Mouse (Mus musculus): ENCODE data around the gene Add2. TPM values are rescaled to one million over a fixed set of nuclear protein-coding genes. Genes with fewer than 3 reads are reported as not detected.

The Add2 gene
- polyA plus RNA-seq, 1 experiment from 2014 or later, result 12.3 TPM

- WGBS, result 54% methylated on average over 6 of the region's 6 CpGs
- Histone ChIP-seq H3K27me3 (replicated peaks) (no peaks in the 10 kb centered on the region), H3K4me3 (no peak overlapping the region), H3K9me3 (replicated peaks) (no peaks in the 10 kb centered on the region), H3K4me1 (replicated peaks) (no peaks in the 10 kb centered on the region), H3K4me2 (no peak overlapping the region), H3K36me3 (no peaks in the 10 kb centered on the region), H3K27ac (ENCODE audit: poor library complexity, severe bottlenecking) (no peak overlapping the region), H3K9ac (no peak overlapping the region)
- ATAC-seq (ENCODE audit: insufficient number of reproducible peaks, low FRiP score), result no peak
Measured at GRCm38 (mm10) chr6:86085518-86085917, 57.0 kb downstream of the Add2 start.

GRCm38 (mm10) chr6:86086851-86087571 is 58.5 kb downstream of the Add2 start:
- Histone ChIP-seq H3K4me3 (no peak overlapping the region), H3K27me3 (replicated peaks) (no peaks in the 10 kb centered on the region), H3K4me1 (replicated peaks) (no peaks in the 10 kb centered on the region), H3K36me3 (no peaks in the 10 kb centered on the region), H3K27ac (ENCODE audit: poor library complexity, severe bottlenecking) (no peak overlapping the region), H3K9me3 (replicated peaks) (no peaks in the 10 kb centered on the region), H3K4me2 (no peak overlapping the region), H3K9ac (no peak overlapping the region)
- 67% methylated on average over 9 of the region's 9 CpGs for WGBS
- ATAC-seq (ENCODE audit: insufficient number of reproducible peaks, low FRiP score), result no peak

GRCm38 (mm10) chr6:86087813-86088212 is 59.3 kb downstream of the Add2 start:
- no peaks in the 10 kb centered on the region for H3K9me3 ChIP-seq (replicated peaks)
- 0 out of 2 replicates have a peak, but pooled peaks cover 1% of the 10 kb centered on the region for H3K4me1 ChIP-seq (replicated peaks)
- H3K4me3 ChIP-seq, result no peak overlapping the region
- no peaks in the 10 kb centered on the region for H3K27me3 ChIP-seq (replicated peaks)
- no peak for ATAC-seq (ENCODE audit: insufficient number of reproducible peaks, low FRiP score)
- WGBS, result 38% methylated on average over 3 of the region's 3 CpGs
- no peak overlapping the region for H3K4me2 ChIP-seq
- H3K9ac ChIP-seq, result no peak overlapping the region
- no peak overlapping the region for H3K27ac ChIP-seq (ENCODE audit: poor library complexity, severe bottlenecking)
- H3K36me3 ChIP-seq, result no peaks in the 10 kb centered on the region

GRCm38 (mm10) chr6:86094202-86094838 is 65.8 kb downstream of the Add2 start:
- no peaks in the 10 kb centered on the region for H3K27me3 ChIP-seq (replicated peaks)
- 64% methylated on average over 9 of the region's 10 CpGs for WGBS
- ATAC-seq (ENCODE audit: insufficient number of reproducible peaks, low FRiP score), result peak; percentile 62; the same call in 1 of the 2 replicates
- no peaks in the 10 kb centered on the region for H3K9me3 ChIP-seq (replicated peaks)
- H3K4me1 ChIP-seq (replicated peaks), result peaks cover 13% of the 10 kb centered on the region
- no peak overlapping the region for H3K9ac ChIP-seq
- no peak overlapping the region for H3K27ac ChIP-seq (ENCODE audit: poor library complexity, severe bottlenecking)
- H3K4me3 ChIP-seq, result no peak overlapping the region
- H3K4me2 ChIP-seq, result no peak overlapping the region
- H3K36me3 ChIP-seq, result no peaks in the 10 kb centered on the region

- no peaks in the 10 kb centered on the region for H3K27me3 ChIP-seq (replicated peaks)
- H3K36me3 ChIP-seq, result no peaks in the 10 kb centered on the region
- H3K4me1 ChIP-seq (replicated peaks), result peaks cover 13% of the 10 kb centered on the region
- no peak overlapping the region for H3K4me3 ChIP-seq
- no peaks in the 10 kb centered on the region for H3K9me3 ChIP-seq (replicated peaks)
- no peak overlapping the region for H3K4me2 ChIP-seq
- H3K9ac ChIP-seq, result no peak overlapping the region
- H3K27ac ChIP-seq (ENCODE audit: poor library complexity, severe bottlenecking), result no peak overlapping the region
- ATAC-seq (ENCODE audit: insufficient number of reproducible peaks, low FRiP score), result peak; percentile 41; the same call in 1 of the 2 replicates
- WGBS, result 70% methylated on average over 5 of the region's 5 CpGs
Measured at GRCm38 (mm10) chr6:86095518-86095917, 67.0 kb downstream of the Add2 start.

GRCm38 (mm10) chr6:86096733-86097132 is 68.3 kb downstream of the Add2 start:
- H3K27me3 ChIP-seq (replicated peaks), result no peaks in the 10 kb centered on the region
- H3K9ac ChIP-seq, result no peak overlapping the region
- 90% methylated on average over 10 of the region's 10 CpGs for WGBS
- H3K4me1 ChIP-seq (replicated peaks), result peaks cover 13% of the 10 kb centered on the region
- H3K9me3 ChIP-seq (replicated peaks), result no peaks in the 10 kb centered on the region
- no peaks in the 10 kb centered on the region for H3K36me3 ChIP-seq
- no peak for ATAC-seq (ENCODE audit: insufficient number of reproducible peaks, low FRiP score)
- H3K27ac ChIP-seq (ENCODE audit: poor library complexity, severe bottlenecking), result no peak overlapping the region
- no peak overlapping the region for H3K4me3 ChIP-seq
- no peak overlapping the region for H3K4me2 ChIP-seq

- no peak overlapping the region for H3K4me2 ChIP-seq
- no peaks in the 10 kb centered on the region for H3K9me3 ChIP-seq (replicated peaks)
- peaks cover 13% of the 10 kb centered on the region for H3K4me1 ChIP-seq (replicated peaks)
- H3K36me3 ChIP-seq, result no peaks in the 10 kb centered on the region
- H3K27me3 ChIP-seq (replicated peaks), result no peaks in the 10 kb centered on the region
- no peak for ATAC-seq (ENCODE audit: insufficient number of reproducible peaks, low FRiP score)
- 58% methylated on average over 4 of the region's 4 CpGs for WGBS
- H3K9ac ChIP-seq, result no peak overlapping the region
- no peak overlapping the region for H3K4me3 ChIP-seq
- H3K27ac ChIP-seq (ENCODE audit: poor library complexity, severe bottlenecking), result no peak overlapping the region
Measured at GRCm38 (mm10) chr6:86097155-86097554, 68.7 kb downstream of the Add2 start.

GRCm38 (mm10) chr6:86099003-86099402 is 70.5 kb downstream of the Add2 start:
- no peak for ATAC-seq (ENCODE audit: insufficient number of reproducible peaks, low FRiP score)
- Histone ChIP-seq H3K9ac (no peak overlapping the region), H3K4me1 (replicated peaks) (peaks cover 3% of the 10 kb centered on the region; the same call in 1 of the 2 replicates), H3K9me3 (replicated peaks) (no peaks in the 10 kb centered on the region), H3K4me3 (no peak overlapping the region), H3K27ac (ENCODE audit: poor library complexity, severe bottlenecking) (no peak overlapping the region), H3K36me3 (no peaks in the 10 kb centered on the region), H3K27me3 (replicated peaks) (no peaks in the 10 kb centered on the region), H3K4me2 (no peak overlapping the region)
- 79% methylated on average over 4 of the region's 4 CpGs for WGBS

GRCm38 (mm10) chr6:86101451-86101850 is 73.0 kb downstream of the Add2 start:
- Histone ChIP-seq H3K4me1 (replicated peaks) (no peaks in the 10 kb centered on the region), H3K27me3 (replicated peaks) (no peaks in the 10 kb centered on the region), H3K4me2 (no peak overlapping the region), H3K4me3 (no peak overlapping the region), H3K27ac (ENCODE audit: poor library complexity, severe bottlenecking) (no peak overlapping the region), H3K36me3 (no peaks in the 10 kb centered on the region), H3K9ac (no peak overlapping the region), H3K9me3 (replicated peaks) (no peaks in the 10 kb centered on the region)
- no peak for ATAC-seq (ENCODE audit: insufficient number of reproducible peaks, low FRiP score)
- 80% methylated on average over 5 of the region's 5 CpGs for WGBS

GRCm38 (mm10) chr6:86102874-86103273 is 74.4 kb downstream of the Add2 start:
- no peak for ATAC-seq (ENCODE audit: insufficient number of reproducible peaks, low FRiP score)
- H3K9ac ChIP-seq, result no peak overlapping the region
- H3K9me3 ChIP-seq (replicated peaks), result no peaks in the 10 kb centered on the region
- WGBS, result 85% methylated on average over 5 of the region's 5 CpGs
- no peaks in the 10 kb centered on the region for H3K4me1 ChIP-seq (replicated peaks)
- H3K4me2 ChIP-seq, result no peak overlapping the region
- H3K27me3 ChIP-seq (replicated peaks), result no peaks in the 10 kb centered on the region; the same call in 1 of the 2 replicates
- H3K27ac ChIP-seq (ENCODE audit: poor library complexity, severe bottlenecking), result no peak overlapping the region
- H3K36me3 ChIP-seq, result no peaks in the 10 kb centered on the region
- H3K4me3 ChIP-seq, result no peak overlapping the region

- H3K4me1 ChIP-seq (replicated peaks), result no peaks in the 10 kb centered on the region
- H3K36me3 ChIP-seq, result no peaks in the 10 kb centered on the region
- no peak overlapping the region for H3K27ac ChIP-seq (ENCODE audit: poor library complexity, severe bottlenecking)
- H3K4me3 ChIP-seq, result no peak overlapping the region
- ATAC-seq (ENCODE audit: insufficient number of reproducible peaks, low FRiP score), result no peak
- no peak overlapping the region for H3K4me2 ChIP-seq
- WGBS, result 65% methylated on average over 4 of the region's 4 CpGs
- H3K9ac ChIP-seq, result no peak overlapping the region
- H3K27me3 ChIP-seq (replicated peaks), result no peaks in the 10 kb centered on the region; the same call in 1 of the 2 replicates
- H3K9me3 ChIP-seq (replicated peaks), result no peaks in the 10 kb centered on the region
Measured at GRCm38 (mm10) chr6:86103614-86104013, 75.1 kb downstream of the Add2 start.
